Mouse (Mus musculus): Measurements from ENCODE around the gene Msl3. TPM values are rescaled to one million over a fixed set of nuclear protein-coding genes. Genes with fewer than 3 reads are reported as not detected.
A peak's percentile ranks its signal among the peaks of the same experiment; 100 is the strongest.

The Msl3 gene
- 10 to 100 TPM; 43.0 to 49.2 TPM for total RNA-seq (2021)
- long read RNA-seq, experiment 1, transcript Msl3-201 (13 exons, 2,399 nt) = minor isoform, 7 of 55 reads
- long read RNA-seq, experiment 1, transcript Msl3-202 (12 exons, 2,316 nt) = major isoform, 21 of 55 reads
- long read RNA-seq, experiment 1, partial matches to known transcripts = 14 of 55 reads
- long read RNA-seq, experiment 1, other reads (novel, unspliced or antisense) = 12 of 55 reads
- long read RNA-seq, experiment 2, transcript Msl3-202 (12 exons, 2,316 nt) = major isoform, 8 of 30 reads
- long read RNA-seq, experiment 2, transcript Msl3-201 (13 exons, 2,399 nt) = minor isoform, 6 of 30 reads
- long read RNA-seq, experiment 2, partial matches to known transcripts = 8 of 30 reads
- long read RNA-seq, experiment 2, other reads (novel, unspliced or antisense) = 8 of 30 reads

DNA sequence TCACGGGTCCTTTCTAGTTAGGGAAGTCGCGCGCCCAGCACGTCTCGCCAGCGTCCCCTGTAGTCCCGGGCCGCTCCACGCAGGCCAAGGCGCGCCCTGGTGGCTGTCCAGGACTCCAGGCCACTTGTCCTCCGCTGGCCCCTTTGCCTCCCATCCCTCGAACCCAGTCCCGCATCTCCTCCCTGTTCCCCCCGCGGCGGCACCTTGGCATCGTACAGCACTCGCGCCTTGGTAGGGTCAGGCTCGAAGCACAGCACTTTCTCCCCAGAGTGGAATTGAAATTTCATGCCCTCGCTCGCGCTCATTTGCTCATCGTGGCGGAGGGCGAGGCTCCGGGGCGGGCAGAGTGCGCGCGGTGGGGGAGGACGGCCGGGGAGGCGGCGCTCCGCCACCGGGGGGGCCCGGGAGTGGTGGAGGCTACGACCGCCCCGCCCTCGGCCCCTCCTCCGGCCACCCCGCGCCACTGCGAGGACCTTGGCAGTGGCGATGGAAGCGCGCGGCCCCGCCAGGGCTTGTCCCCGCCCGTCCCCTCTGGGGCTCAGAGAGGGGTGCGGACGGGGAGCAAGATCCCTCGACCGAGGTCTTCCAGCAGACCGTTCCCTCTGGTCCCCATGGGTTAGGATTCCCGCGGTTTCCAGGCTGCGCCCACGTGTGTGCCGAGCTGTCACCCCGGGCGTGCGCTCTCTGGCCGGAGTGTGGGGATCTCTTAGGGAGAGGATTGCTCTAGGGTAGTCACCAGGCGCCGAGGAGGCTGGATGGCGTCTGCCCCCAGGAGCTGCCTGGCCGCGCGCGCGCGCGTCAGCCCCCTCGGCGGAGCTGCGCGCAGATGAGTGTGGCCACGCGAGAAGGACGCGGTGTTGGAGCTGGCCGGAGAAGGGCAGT is at the start of gene Msl3:
TSS of gene Msl3 (minus strand) at position 374 of the 882 bp plus-strand sequence.
- peak; percentile 88 to 89 for DNase-seq
- intact Hi-C loops (cut with DNase I) = loop anchor here (5.0 to 10.0 kb wide), 2 partner anchors 259 to 631 kb away; no protein-coding TSS in a partner anchor

DNA sequence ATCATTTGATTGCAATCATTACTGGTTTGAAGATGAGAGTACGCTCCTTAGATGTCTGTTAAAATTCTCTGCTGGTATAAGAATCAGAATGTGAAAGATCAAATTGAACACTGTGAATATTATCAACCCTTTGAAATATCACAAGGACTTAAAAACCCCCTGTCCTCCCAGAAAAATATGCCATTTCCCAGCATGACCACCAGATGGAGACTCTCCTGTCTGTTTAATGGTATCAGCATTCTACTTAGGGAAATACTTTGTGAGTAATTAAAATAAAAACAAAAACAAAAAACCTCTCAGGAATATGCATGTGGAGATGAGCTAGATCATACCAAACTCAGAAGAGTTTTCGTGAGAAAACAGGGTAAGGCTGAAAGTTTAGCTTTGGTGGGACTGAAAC is 44.3 kb upstream of the Msl3 start:
- intact Hi-C loops (cut with DNase I) = loop anchor here (1.0 to 2.0 kb wide), 2 partner anchors 77 to 217 kb away; partner anchors contain the start of gene Arhgap6
- DNase-seq = peak; percentile 2 to 26

DNA sequence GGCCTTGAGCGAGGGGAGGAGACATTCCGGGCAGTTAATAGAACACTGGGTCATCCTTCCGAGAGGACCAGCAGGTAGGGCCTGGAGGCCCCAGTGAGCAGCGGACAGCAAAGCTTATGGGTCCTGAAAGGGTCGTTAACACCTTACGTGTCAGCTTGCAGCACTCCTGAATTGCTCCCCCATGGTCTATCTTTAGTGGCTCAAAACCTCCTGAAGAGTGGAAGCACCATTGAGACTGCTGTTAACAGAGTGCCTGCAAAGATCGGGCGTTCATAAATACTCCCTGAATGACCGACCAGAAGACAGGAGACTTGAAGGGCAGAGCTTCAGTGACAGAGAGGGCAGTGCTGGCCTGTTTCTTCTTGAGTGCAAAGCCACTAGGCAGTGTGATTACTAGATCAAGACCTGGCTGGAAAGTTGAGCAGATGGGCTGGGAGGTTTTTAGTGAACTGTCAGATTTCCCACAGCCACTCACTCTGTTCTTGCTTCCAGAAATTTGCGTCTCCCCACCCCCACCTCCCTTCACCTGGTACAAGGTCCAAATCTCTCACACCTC is 787 bp upstream of the Msl3 start:
- intact Hi-C loops (cut with DNase I) = loop anchor here (5.0 to 10.0 kb wide), 2 partner anchors 258 to 630 kb away; no protein-coding TSS in a partner anchor
- no peak for DNase-seq

DNA sequence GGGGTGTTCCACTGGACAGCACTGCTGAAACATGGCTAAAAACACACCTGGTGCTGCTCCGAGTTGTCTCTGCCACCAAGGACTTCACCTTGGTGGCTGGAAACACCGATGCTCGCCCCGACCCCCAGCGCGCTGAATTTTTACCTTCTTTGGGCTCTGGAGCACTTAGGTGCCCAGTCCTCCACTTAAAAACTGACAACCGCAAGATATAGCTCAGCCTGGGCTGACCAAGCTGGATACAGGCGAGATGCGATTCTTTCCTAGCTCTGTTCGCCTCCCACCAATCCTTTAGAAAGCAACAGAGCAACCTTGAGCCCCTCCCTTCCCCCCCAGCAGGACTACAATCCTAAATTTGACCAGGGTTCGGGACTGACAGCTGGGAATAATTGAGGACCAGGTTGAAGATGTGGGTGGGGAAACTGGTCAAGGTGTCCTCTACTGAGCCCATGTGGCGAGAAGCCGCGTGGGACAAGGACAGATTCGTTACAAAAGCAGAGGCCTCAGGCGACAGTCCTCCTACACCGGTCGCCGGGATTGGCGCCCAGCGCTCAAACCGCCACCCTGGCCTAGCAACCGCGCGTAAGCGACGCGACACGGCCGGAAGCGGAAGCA is 679 bp downstream of the Msl3 start:
- intact Hi-C loops (cut with DNase I) = loop anchor here (5.0 to 10.0 kb wide), 2 partner anchors 259 to 632 kb away; no protein-coding TSS in a partner anchor
- peak in 1 of 2 experiments; percentile 1 for DNase-seq

DNA sequence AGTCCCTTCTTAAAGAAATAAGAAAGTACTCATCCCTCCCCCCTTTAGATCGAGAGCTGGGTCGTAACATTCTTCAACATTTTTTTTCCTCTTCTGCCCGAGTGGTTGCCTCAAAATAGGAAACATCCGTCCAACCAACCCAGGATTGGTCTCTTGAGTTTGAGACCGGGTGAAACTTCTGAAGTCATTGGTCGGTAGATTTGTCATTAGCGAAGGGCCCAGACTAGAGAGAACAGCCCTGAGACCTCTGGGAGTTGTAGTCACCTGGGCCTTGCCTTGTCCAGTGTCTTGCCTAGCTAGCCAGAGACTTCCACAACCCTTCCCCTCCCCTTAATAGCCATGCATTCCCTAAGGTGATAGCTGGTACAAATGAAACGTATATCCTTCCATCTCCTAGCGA is 1.3 kb downstream of the Msl3 start:
- intact Hi-C loops (cut with DNase I) = loop anchor here (5.0 to 10.0 kb wide), 2 partner anchors 260 to 632 kb away; no protein-coding TSS in a partner anchor
- peak; percentile 37 to 63 for DNase-seq

DNA sequence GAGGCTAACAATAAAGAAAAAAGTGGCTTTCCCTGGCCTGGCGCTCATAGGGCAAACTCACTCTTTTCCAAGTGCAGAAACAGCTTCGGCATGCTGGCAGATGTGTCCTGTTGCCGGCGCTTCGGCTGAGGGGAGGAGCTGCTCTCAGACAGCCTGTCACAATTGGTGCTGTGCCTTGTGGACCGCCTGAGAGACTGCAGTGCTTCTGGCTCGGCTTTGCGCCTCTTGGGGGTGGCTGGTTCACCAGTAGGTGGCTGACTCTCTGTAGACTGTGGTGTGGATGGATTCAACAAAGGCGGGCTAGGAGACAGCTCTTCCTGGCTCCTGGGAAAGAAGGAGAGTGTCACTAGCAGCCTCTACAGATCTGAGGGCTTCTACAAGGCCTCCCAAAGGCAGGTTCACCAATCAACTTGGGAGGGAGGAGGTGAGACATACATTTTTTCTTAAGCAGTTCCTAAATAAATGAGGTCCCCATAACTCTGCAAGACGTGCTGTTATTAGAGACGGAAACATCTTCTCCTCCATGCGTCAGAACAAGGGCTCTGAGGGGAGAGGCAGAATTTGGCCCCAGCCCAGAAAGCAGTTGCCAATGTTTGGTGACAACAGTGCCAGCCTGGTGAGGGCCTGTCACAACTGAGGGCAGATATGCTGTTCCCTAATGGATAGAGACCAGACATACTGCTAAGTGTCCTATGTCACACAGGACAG is 9.6 kb downstream of the Msl3 start:
- peak; percentile 30 to 50 for DNase-seq

DNA sequence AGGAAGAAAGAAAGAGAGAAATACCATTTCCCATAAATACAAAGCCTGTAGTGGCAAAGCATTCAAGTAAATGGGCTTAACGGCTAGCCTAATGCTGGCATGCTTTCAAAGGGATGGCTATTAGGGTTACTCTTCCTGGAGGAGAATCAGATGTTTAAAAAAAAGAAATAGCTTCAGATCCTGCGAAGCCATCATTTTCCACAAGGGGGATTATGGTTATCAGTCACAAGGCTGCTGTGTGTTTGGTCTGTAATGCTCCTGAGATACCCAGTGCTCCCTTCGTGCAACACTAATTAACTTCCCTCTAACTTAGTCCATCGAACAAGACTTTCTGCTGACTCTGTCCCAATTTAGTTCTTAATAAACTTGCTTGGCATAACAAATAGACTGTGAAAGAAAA is 13.5 kb downstream of the Msl3 start:
- intact Hi-C loops (cut with DNase I) = loop anchor here (2.0 kb wide), 1 partner anchor 279 kb away; no protein-coding TSS in a partner anchor

More for the DNA sequence above, 9.6 kb downstream of the Msl3 start:
- intact Hi-C loops (cut with DNase I) = no loop called here

DNA sequence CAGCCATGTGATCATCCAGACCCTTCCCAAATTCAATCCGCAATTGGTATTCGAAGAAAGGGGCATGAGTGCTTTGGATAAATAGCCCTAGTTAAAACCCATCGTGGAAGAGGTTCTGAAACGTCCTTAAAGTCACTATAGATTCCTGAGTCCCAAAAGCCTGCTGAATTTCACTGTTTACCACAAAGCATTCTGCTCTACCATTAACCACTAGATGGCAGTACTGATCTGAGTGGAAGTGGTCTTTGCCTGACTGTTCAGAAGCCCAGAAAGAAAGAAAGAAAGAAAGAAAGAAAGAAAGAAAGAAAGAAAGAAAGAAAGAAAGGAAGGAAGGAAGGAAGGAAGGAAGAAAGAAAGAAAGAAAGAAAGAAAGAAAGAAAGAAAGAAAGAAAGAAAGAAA is 13.9 kb downstream of the Msl3 start:
- intact Hi-C loops (cut with DNase I) = loop anchor here (2.0 kb wide), 1 partner anchor 279 kb away; no protein-coding TSS in a partner anchor
- DNase-seq = peak in 1 of 2 experiments; percentile 36

More for the DNA sequence above, 13.5 kb downstream of the Msl3 start:
- DNase-seq = no peak

DNA sequence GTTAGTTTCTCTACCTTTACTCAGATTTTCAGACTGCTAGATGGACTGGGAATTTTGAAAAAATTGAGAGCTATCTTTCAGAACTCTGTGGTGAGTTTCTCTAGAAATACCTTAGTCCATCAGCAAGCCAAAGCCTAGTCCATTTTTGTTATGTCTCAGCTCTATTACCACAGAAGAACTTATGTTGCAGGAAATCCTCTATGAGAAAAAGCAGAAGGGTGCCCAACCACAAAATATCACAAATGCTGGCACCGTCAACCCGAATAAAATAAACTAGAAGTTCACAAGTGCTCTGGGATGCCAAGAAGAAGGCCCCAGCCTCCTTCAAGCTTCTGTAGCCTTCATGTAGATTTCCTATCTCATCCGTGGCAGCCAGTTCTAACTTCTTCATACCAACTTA is 14.4 kb downstream of the Msl3 start:
- intact Hi-C loops (cut with DNase I) = no loop called here
- DNase-seq = no peak

DNA sequence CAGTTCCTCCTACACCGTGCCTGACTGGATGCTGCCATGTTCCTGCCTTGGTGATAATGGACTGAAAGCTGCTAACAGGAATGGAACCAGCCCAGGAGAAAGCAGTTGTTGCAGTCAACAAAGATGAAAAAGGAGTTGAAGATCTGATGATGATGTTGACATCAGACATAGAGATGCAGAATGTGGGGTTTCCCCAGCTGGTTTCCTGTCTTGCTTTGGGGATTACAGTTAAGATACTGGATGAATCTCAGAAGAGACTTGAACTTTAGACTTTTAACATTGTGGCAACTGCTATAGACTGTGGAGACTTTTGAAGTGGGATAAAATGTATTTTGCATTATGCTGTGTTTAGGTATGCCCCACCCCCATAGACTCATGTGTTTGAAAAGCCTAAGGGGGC is 15.9 kb downstream of the Msl3 start:
- intact Hi-C loops (cut with DNase I) = no loop called here
- DNase-seq = no peak

DNA sequence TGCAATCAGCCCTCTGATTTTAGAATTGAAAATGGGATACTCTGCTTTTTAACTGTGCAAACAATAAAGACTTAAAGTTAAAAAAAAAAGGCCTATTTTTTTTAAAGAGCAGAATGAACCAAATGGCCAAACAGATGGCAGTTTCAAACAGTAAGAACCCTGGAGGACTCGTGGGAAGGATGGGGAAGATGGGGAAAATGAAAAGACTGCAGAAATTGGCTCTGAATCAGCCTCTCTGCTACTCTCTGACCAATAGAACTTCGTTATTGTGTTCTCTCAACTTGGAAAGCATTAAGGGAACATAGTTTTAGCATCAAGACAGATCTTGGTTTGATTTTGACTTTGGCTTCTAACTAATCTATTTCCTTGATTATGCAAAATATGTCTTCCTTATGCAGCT is 24.4 kb downstream of the Msl3 start:
- intact Hi-C loops (cut with DNase I) = no loop called here
- no peak for DNase-seq

DNA sequence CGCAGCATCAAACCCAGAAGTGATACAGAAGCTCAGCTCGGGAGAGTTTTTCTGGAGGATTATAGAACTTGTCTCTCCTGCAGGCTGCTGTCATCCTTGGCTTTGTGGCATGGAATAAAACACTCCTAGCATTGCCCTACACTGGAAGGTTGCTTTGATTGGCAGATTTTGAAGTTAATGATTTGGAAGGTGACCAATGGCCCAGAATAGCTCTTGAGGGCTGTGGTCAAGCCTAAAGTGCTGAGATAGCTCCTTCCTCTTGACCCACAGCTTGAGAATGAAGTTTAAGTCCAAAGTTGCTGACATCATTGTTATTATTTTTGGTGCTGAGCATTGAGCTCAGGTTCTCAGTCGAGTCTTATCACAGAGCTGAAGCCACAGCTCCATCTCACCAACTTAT is 26.0 kb downstream of the Msl3 start:
- intact Hi-C loops (cut with DNase I) = no loop called here
- DNase-seq = no peak

DNA sequence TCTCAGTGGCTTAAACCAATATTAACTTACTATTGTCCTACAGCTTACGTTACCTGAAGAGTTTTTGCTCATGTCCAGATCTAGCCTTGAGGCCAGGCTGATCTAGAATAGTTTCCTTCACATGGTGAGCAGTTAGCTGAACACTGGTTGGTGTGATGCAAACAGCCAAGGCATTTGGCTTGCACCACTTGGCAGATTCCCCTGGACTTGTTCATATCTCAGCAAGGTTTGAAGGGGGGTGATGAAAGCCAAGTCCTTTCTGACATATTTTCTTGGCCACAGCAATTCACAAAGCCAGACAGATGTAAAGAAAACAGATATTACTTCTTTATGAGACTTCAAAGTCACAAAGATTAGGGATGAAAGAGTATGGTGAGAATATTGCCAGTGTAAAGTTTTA is 30.2 kb downstream of the Msl3 start:
- intact Hi-C loops (cut with DNase I) = no loop called here
- DNase-seq = no peak

DNA sequence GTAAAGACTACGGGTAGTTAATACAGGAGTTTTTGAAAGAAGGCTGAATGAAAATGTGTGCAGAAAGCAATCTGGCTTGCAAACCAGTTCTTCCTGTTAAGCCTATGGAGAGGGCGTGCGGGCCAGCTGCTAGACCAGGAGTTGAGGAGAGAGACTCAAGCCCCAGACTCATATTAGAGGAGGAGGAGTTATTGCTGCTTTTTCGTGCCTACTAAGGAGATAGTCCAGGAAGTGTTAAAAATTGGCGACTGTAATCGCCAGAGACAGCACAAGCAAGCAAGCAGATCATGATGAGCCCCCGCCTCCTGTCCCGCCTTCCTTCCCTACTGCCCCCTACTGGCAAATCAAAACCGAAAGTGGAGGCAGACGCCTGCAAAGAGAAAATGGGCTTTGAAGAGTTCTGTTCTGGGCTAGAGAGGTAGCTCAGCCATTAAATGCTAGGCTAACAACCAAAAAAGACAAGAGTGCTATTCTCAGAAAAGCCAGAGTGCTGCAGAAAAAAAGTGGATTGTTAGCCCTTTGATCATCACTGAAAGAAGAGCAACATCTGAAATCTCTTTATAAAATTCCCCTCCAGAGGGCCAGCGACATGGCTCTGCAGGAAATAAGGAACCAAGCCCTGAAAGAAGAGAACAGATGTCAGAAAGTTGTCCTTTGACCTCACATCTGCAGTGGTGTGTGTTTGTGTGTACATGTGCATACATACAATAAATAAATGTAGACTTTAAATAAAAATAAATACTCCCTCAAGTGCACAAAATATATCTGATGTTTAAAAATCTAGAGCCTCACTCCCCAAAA is 33.9 kb downstream of the Msl3 start:
- DNase-seq = peak; percentile 56 to 78
- intact Hi-C loops (cut with DNase I) = no loop called here

Other genes starting within 250 kb of the Msl3 start
- under 1 TPM in 1 of 2 experiments, not detected in 1; 0.05 TPM for gene Frmpd4, start 96.7 kb downstream of the Msl3 start, total RNA-seq (2021)
- 1 to 10 TPM; 4.0 to 4.1 TPM for gene Arhgap6, start 121.2 kb upstream of the Msl3 start, total RNA-seq (2021)